Mouse (Mus musculus) neural tube, embryonic 12.5 days (tissue): ENCODE measurements around the gene Ifi208. TPM values are rescaled to one million over a fixed set of nuclear protein-coding genes. Genes with fewer than 3 reads are reported as not detected.
"Not testable (repeated sequence)": the region's sequence is repeated elsewhere in the genome, so short reads cannot be mapped to it uniquely, and the experiment has no call there.

Experiments
- ATAC-seq: fragments of 200-750 bp; cut with Nextera tagmentation; 2 replicates; pipeline ENCODE4 v1.8.0; 2017; ENCODE audit warnings: low read depth, mild to moderate bottlenecking, moderate TSS enrichment, moderate library complexity; ENCODE audit not compliant: low FRiP score
- H3K27ac ChIP-seq: fragments of 300-500 bp; sonication (generic); 2 replicates; pipeline ENCODE4 v1.5.1; 2016
- H3K27me3 ChIP-seq: fragments of 300-500 bp; sonication (generic); replicated peaks from 2 replicates; pipeline ENCODE4 v1.6.1; 2016; ENCODE audit warnings: mild to moderate bottlenecking
- H3K36me3 ChIP-seq: fragments of 300-500 bp; sonication (generic); 2 replicates; pipeline ENCODE4 v1.6.1; 2016; ENCODE audit warnings: mild to moderate bottlenecking
- H3K4me1 ChIP-seq: fragments of 300-500 bp; sonication (generic); 2 replicates; pipeline ENCODE4 v1.6.1; 2016
- H3K4me2 ChIP-seq: fragments of 300-500 bp; sonication (generic); replicated peaks from 2 replicates; pipeline ENCODE4 v1.6.1; 2016; ENCODE audit warnings: mild to moderate bottlenecking
- H3K4me3 ChIP-seq: fragments of 300-500 bp; sonication (generic); 2 replicates; pipeline ENCODE4 v1.5.1; 2016
- H3K9ac ChIP-seq: fragments of 300-500 bp; sonication (generic); 2 replicates; pipeline ENCODE4 v1.6.1; 2016; ENCODE audit warnings: mild to moderate bottlenecking
- H3K9me3 ChIP-seq: fragments of 300-500 bp; sonication (generic); 2 replicates; pipeline ENCODE4 v1.6.1; 2016; ENCODE audit warnings: mild to moderate bottlenecking
- WGBS: fragments of 180-500 bp; shearing (Covaris S2); methylation state at CpG from one replicate; pipeline ENCODE4 v1.1.7; 2016; 5-methylcytosine and 5-hydroxymethylcytosine counted together
- polyA plus RNA-seq: library from polyadenylated mRNA; unstranded; fragments of >200 nt; fragmentation: Nextera tagmentation; extraction: Ambion mirVana; gene quantifications from 2 replicates; pipeline ENCODE4 v1.2.1, GENCODE M21; 2016

Ifi208 gene
- polyA plus RNA-seq: not detected in 2 replicates

GRCm38 (mm10) chr1:173673458-173674097 lies at the start of gene Ifi208:
TSS of gene Ifi208 (plus strand) at chr1:173673675.
- 56% methylated on average over 3 of the region's 3 CpGs for WGBS
- not testable (repeated sequence) for ATAC-seq, H3K9me3 ChIP-seq, H3K27ac ChIP-seq, H3K4me2 ChIP-seq, H3K4me1 ChIP-seq, H3K27me3 ChIP-seq, H3K36me3 ChIP-seq, H3K9ac ChIP-seq, H3K4me3 ChIP-seq

GRCm38 (mm10) chr1:173624052-173624451 lies 49.4 kb upstream of the Ifi208 start:
- Histone ChIP-seq H3K4me2 (no peak overlapping the region), H3K9me3 (no peaks in the 10 kb centered on the region), H3K36me3 (no peaks in the 10 kb centered on the region), H3K27ac (no peak overlapping the region), H3K4me3 (no peak overlapping the region), H3K4me1 (no peaks in the 10 kb centered on the region), H3K9ac (no peak overlapping the region), H3K27me3 (no peaks in the 10 kb centered on the region)
- 93% methylated on average over 2 of the region's 2 CpGs for WGBS
- ATAC-seq: no peak

GRCm38 (mm10) chr1:173626686-173627085 lies 46.8 kb upstream of the Ifi208 start:
- Histone ChIP-seq H3K9me3 (no peaks in the 10 kb centered on the region), H3K4me2 (no peak overlapping the region), H3K36me3 (no peaks in the 10 kb centered on the region), H3K27ac (no peak overlapping the region), H3K27me3 (no peaks in the 10 kb centered on the region), H3K9ac (no peak overlapping the region), H3K4me3 (no peak overlapping the region), H3K4me1 (no peaks in the 10 kb centered on the region)
- WGBS: 75% methylated on average over 2 of the region's 2 CpGs
- no peak for ATAC-seq

- not testable (repeated sequence) for H3K27me3 ChIP-seq, H3K4me1 ChIP-seq, H3K9me3 ChIP-seq, H3K27ac ChIP-seq, H3K36me3 ChIP-seq, H3K9ac ChIP-seq, H3K4me2 ChIP-seq, ATAC-seq, H3K4me3 ChIP-seq
- 88% methylated on average over 2 of the region's 2 CpGs for WGBS
Observed at GRCm38 (mm10) chr1:173630622-173631021, 42.9 kb upstream of the Ifi208 start, which contains the start of gene Ifi209. TSS of gene Ifi209 (plus strand) at chr1:173630917.

- no peak for ATAC-seq
- Histone ChIP-seq H3K27me3 (no peaks in the 10 kb centered on the region), H3K27ac (no peak overlapping the region), H3K9ac (no peak overlapping the region), H3K4me3 (no peak overlapping the region), H3K9me3 (no peaks in the 10 kb centered on the region), H3K36me3 (no peaks in the 10 kb centered on the region), H3K4me2 (no peak overlapping the region), H3K4me1 (no peaks in the 10 kb centered on the region)
- 85% methylated on average over 5 of the region's 5 CpGs for WGBS
Observed at GRCm38 (mm10) chr1:173633969-173634645, 39.4 kb upstream of the Ifi208 start.

- no peaks in the 10 kb centered on the region for H3K27me3 ChIP-seq
- 74% methylated on average over 2 of the region's 2 CpGs for WGBS
- no peak for ATAC-seq
- no peaks in the 10 kb centered on the region for H3K9me3 ChIP-seq
- no peak overlapping the region for H3K4me2 ChIP-seq
- H3K27ac ChIP-seq: no peak overlapping the region
- H3K4me3 ChIP-seq: no peak overlapping the region
- H3K4me1 ChIP-seq: no peaks in the 10 kb centered on the region
- no peak overlapping the region for H3K9ac ChIP-seq
- no peaks in the 10 kb centered on the region for H3K36me3 ChIP-seq
Observed at GRCm38 (mm10) chr1:173645393-173645792, 28.1 kb upstream of the Ifi208 start.

- no peak overlapping the region for H3K27ac ChIP-seq
- WGBS: 73% methylated on average over 4 of the region's 4 CpGs
- ATAC-seq: no peak
- H3K27me3 ChIP-seq: no peaks in the 10 kb centered on the region
- no peak overlapping the region for H3K9ac ChIP-seq
- no peaks in the 10 kb centered on the region for H3K36me3 ChIP-seq
- no peak overlapping the region for H3K4me3 ChIP-seq
- H3K4me2 ChIP-seq: no peak overlapping the region
- H3K4me1 ChIP-seq: no peaks in the 10 kb centered on the region
- H3K9me3 ChIP-seq: no peaks in the 10 kb centered on the region
Observed at GRCm38 (mm10) chr1:173657973-173658372, 15.5 kb upstream of the Ifi208 start.

- ATAC-seq: not testable (repeated sequence)
- WGBS: 95% methylated on average over 1 of the region's 1 CpGs
Observed at GRCm38 (mm10) chr1:173678605-173679004, 5.1 kb downstream of the Ifi208 start.

GRCm38 (mm10) chr1:173694270-173694669 lies 20.8 kb downstream of the Ifi208 start:
- ATAC-seq: no peak
- H3K27ac ChIP-seq: no peak overlapping the region
- WGBS: 98% methylated on average over 1 of the region's 1 CpGs
- H3K4me1 ChIP-seq: no peaks in the 10 kb centered on the region
- H3K4me3 ChIP-seq: no peak overlapping the region
- no peak overlapping the region for H3K4me2 ChIP-seq
- no peaks in the 10 kb centered on the region for H3K9me3 ChIP-seq
- no peaks in the 10 kb centered on the region for H3K27me3 ChIP-seq
- H3K36me3 ChIP-seq: no peaks in the 10 kb centered on the region
- H3K9ac ChIP-seq: no peak overlapping the region

More at GRCm38 (mm10) chr1:173678605-173679004, 5.1 kb downstream of the Ifi208 start:
- not testable (repeated sequence) for H3K9me3 ChIP-seq, H3K27ac ChIP-seq, H3K9ac ChIP-seq, H3K36me3 ChIP-seq, H3K27me3 ChIP-seq, H3K4me3 ChIP-seq, H3K4me1 ChIP-seq, H3K4me2 ChIP-seq

GRCm38 (mm10) chr1:173733219-173733618 lies 59.7 kb downstream of the Ifi208 start:
- Histone ChIP-seq H3K9me3 (no peaks in the 10 kb centered on the region), H3K4me1 (no peaks in the 10 kb centered on the region), H3K9ac (no peak overlapping the region), H3K27me3 (no peaks in the 10 kb centered on the region), H3K27ac (no peak overlapping the region), H3K36me3 (no peaks in the 10 kb centered on the region), H3K4me2 (no peak overlapping the region), H3K4me3 (no peak overlapping the region)
- 43% methylated on average over 7 of the region's 7 CpGs for WGBS
- ATAC-seq: no peak

GRCm38 (mm10) chr1:173735015-173735414 lies 61.5 kb downstream of the Ifi208 start:
- not testable (repeated sequence) for H3K9me3 ChIP-seq, H3K4me2 ChIP-seq, H3K4me1 ChIP-seq, H3K4me3 ChIP-seq, ATAC-seq, H3K27me3 ChIP-seq, H3K36me3 ChIP-seq, H3K27ac ChIP-seq, H3K9ac ChIP-seq
- 96% methylated on average over 4 of the region's 4 CpGs for WGBS

GRCm38 (mm10) chr1:173736986-173737385 lies 63.5 kb downstream of the Ifi208 start:
- no peak overlapping the region for H3K4me3 ChIP-seq
- no peaks in the 10 kb centered on the region for H3K9me3 ChIP-seq
- no peaks in the 10 kb centered on the region for H3K4me1 ChIP-seq
- H3K27ac ChIP-seq: no peak overlapping the region
- H3K4me2 ChIP-seq: no peak overlapping the region
- no peaks in the 10 kb centered on the region for H3K27me3 ChIP-seq
- ATAC-seq: no peak
- no peaks in the 10 kb centered on the region for H3K36me3 ChIP-seq
- WGBS: 72% methylated on average over 2 of the region's 2 CpGs
- H3K9ac ChIP-seq: no peak overlapping the region

GRCm38 (mm10) chr1:173740537-173740936 lies 67.1 kb downstream of the Ifi208 start:
- no peak overlapping the region for H3K4me2 ChIP-seq
- no peaks in the 10 kb centered on the region for H3K36me3 ChIP-seq
- no peaks in the 10 kb centered on the region for H3K9me3 ChIP-seq
- H3K9ac ChIP-seq: no peak overlapping the region
- no peaks in the 10 kb centered on the region for H3K27me3 ChIP-seq
- H3K4me1 ChIP-seq: no peaks in the 10 kb centered on the region
- no peak overlapping the region for H3K27ac ChIP-seq
- no peak overlapping the region for H3K4me3 ChIP-seq
- ATAC-seq: no peak
